Mouse (Mus musculus): ENCODE measurements at regions not wholly inside any gene's neighbourhood (a gene's known extent, or its start where the extent isn't known, plus 50 kb on each side); places are given as distances from the start of the nearest gene placed in this dataset.

- Histone ChIP-seq H3K4me1 (ENCODE audit: insufficient read depth) (no peaks in the 10 kb centered on the region), H3K9me3 (ENCODE audit: low read depth, low read length) (no peaks in the 10 kb centered on the region), H3K9ac (no peak overlapping the region), H3K4me3 (ENCODE audit: low read depth, low read length) (no peak overlapping the region), H3K27me3 (ENCODE audit: insufficient read depth, low read length) (no peaks in the 10 kb centered on the region), H3K27ac (ENCODE audit: low read depth) (no peak overlapping the region), H3K36me3 (ENCODE audit: insufficient read depth) (no peaks in the 10 kb centered on the region), H3K4me2 (no peak overlapping the region)
- no peak for TF ChIP-seq CTCF (IDR thresholded peaks at IDR 0.05; ENCODE audit: low read depth)
- DNase-seq = no peak
- ATAC-seq (ENCODE audit: insufficient read depth) = no peak
- 51% methylated on average over 3 of the region's 3 CpGs for WGBS
Measured at GRCm38 (mm10) chr6:67162814-67163213, 75.2 kb upstream of the Serbp1 start.

- no peak for DNase-seq
- no peak for TF ChIP-seq CTCF (IDR thresholded peaks at IDR 0.05; ENCODE audit: low read depth)
Measured at GRCm38 (mm10) chr6:67161610-67162009, 76.4 kb upstream of the Serbp1 start.

GRCm38 (mm10) chr6:67160564-67160963 lies 77.4 kb upstream of the Serbp1 start:
- Histone ChIP-seq H3K4me2 (no peak overlapping the region), H3K27me3 (ENCODE audit: insufficient read depth, low read length) (no peaks in the 10 kb centered on the region), H3K4me1 (ENCODE audit: insufficient read depth) (no peaks in the 10 kb centered on the region), H3K4me3 (ENCODE audit: low read depth, low read length) (no peak overlapping the region), H3K36me3 (ENCODE audit: insufficient read depth) (no peaks in the 10 kb centered on the region), H3K9me3 (ENCODE audit: low read depth, low read length) (no peaks in the 10 kb centered on the region), H3K27ac (ENCODE audit: low read depth) (no peak overlapping the region), H3K9ac (no peak overlapping the region)
- no peak for DNase-seq
- 66% methylated on average over 3 of the region's 3 CpGs for WGBS
- ATAC-seq (ENCODE audit: insufficient read depth) = no peak
- TF ChIP-seq CTCF (IDR thresholded peaks at IDR 0.05; ENCODE audit: low read depth) = no peak

More at GRCm38 (mm10) chr6:67161610-67162009, 76.4 kb upstream of the Serbp1 start:
- H3K27me3 ChIP-seq (ENCODE audit: insufficient read depth, low read length) = no peaks in the 10 kb centered on the region
- no peaks in the 10 kb centered on the region for H3K9me3 ChIP-seq (ENCODE audit: low read depth, low read length)
- peak; percentile 20; the same call in 1 of the 2 replicates for ATAC-seq (ENCODE audit: insufficient read depth)
- no peak overlapping the region for H3K9ac ChIP-seq
- H3K27ac ChIP-seq (ENCODE audit: low read depth) = no peak overlapping the region
- WGBS = 58% methylated on average over 7 of the region's 7 CpGs
- H3K4me2 ChIP-seq = no peak overlapping the region
- no peak overlapping the region for H3K4me3 ChIP-seq (ENCODE audit: low read depth, low read length)
- no peaks in the 10 kb centered on the region for H3K4me1 ChIP-seq (ENCODE audit: insufficient read depth)
- no peaks in the 10 kb centered on the region for H3K36me3 ChIP-seq (ENCODE audit: insufficient read depth)

GRCm38 (mm10) chr6:67159726-67160523 lies 78.1 kb upstream of the Serbp1 start:
- no peaks in the 10 kb centered on the region for H3K9me3 ChIP-seq (ENCODE audit: low read depth, low read length)
- H3K27ac ChIP-seq (ENCODE audit: low read depth) = no peak overlapping the region
- no peak overlapping the region for H3K9ac ChIP-seq
- H3K4me3 ChIP-seq (ENCODE audit: low read depth, low read length) = no peak overlapping the region
- no peaks in the 10 kb centered on the region for H3K4me1 ChIP-seq (ENCODE audit: insufficient read depth)
- TF ChIP-seq CTCF (IDR thresholded peaks at IDR 0.05; ENCODE audit: low read depth) = no peak
- DNase-seq = peak; percentile 23
- no peaks in the 10 kb centered on the region for H3K27me3 ChIP-seq (ENCODE audit: insufficient read depth, low read length)
- no peak overlapping the region for H3K4me2 ChIP-seq
- ATAC-seq (ENCODE audit: insufficient read depth) = no peak
- 57% methylated on average over 5 of the region's 5 CpGs for WGBS
- no peaks in the 10 kb centered on the region for H3K36me3 ChIP-seq (ENCODE audit: insufficient read depth)

GRCm38 (mm10) chr6:67159224-67159623 lies 78.8 kb upstream of the Serbp1 start:
- Histone ChIP-seq H3K27me3 (ENCODE audit: insufficient read depth, low read length) (no peaks in the 10 kb centered on the region), H3K36me3 (ENCODE audit: insufficient read depth) (no peaks in the 10 kb centered on the region), H3K9me3 (ENCODE audit: low read depth, low read length) (no peaks in the 10 kb centered on the region), H3K4me1 (ENCODE audit: insufficient read depth) (no peaks in the 10 kb centered on the region), H3K4me3 (ENCODE audit: low read depth, low read length) (no peak overlapping the region), H3K27ac (ENCODE audit: low read depth) (no peak overlapping the region), H3K4me2 (0 out of 2 replicates have a peak overlapping the region, but pooled peaks have one; percentile 6), H3K9ac (no peak overlapping the region)
- DNase-seq = no peak
- TF ChIP-seq CTCF (IDR thresholded peaks at IDR 0.05; ENCODE audit: low read depth) = no peak
- WGBS = 22% methylated on average over 2 of the region's 2 CpGs
- ATAC-seq (ENCODE audit: insufficient read depth) = no peak

- Histone ChIP-seq H3K9me3 (ENCODE audit: low read depth, low read length) (no peaks in the 10 kb centered on the region), H3K27ac (ENCODE audit: low read depth) (no peak overlapping the region), H3K36me3 (ENCODE audit: insufficient read depth) (no peaks in the 10 kb centered on the region), H3K4me3 (ENCODE audit: low read depth, low read length) (no peak overlapping the region), H3K4me1 (ENCODE audit: insufficient read depth) (no peaks in the 10 kb centered on the region), H3K4me2 (0 out of 2 replicates have a peak overlapping the region, but pooled peaks have one; percentile 23), H3K27me3 (ENCODE audit: insufficient read depth, low read length) (no peaks in the 10 kb centered on the region), H3K9ac (no peak overlapping the region)
- ATAC-seq (ENCODE audit: insufficient read depth) (peak; percentile 92), DNase-seq (peak; percentile 98)
- 1% methylated on average over 10 of the region's 10 CpGs for WGBS
- peak; percentile 86 for TF ChIP-seq CTCF (IDR thresholded peaks at IDR 0.05; ENCODE audit: low read depth)
Measured at GRCm38 (mm10) chr6:67158765-67159164, 79.2 kb upstream of the Serbp1 start.

- ATAC-seq (ENCODE audit: insufficient read depth) = no peak
- DNase-seq = no peak
- H3K9ac ChIP-seq = no peak overlapping the region
- no peak overlapping the region for H3K27ac ChIP-seq (ENCODE audit: low read depth)
- no peak for TF ChIP-seq CTCF (IDR thresholded peaks at IDR 0.05; ENCODE audit: low read depth)
- H3K4me1 ChIP-seq (ENCODE audit: insufficient read depth) = no peaks in the 10 kb centered on the region
- H3K4me3 ChIP-seq (ENCODE audit: low read depth, low read length) = no peak overlapping the region
- H3K9me3 ChIP-seq (ENCODE audit: low read depth, low read length) = no peaks in the 10 kb centered on the region
- H3K36me3 ChIP-seq (ENCODE audit: insufficient read depth) = no peaks in the 10 kb centered on the region
- 77% methylated on average over 3 of the region's 3 CpGs for WGBS
- no peaks in the 10 kb centered on the region for H3K27me3 ChIP-seq (ENCODE audit: insufficient read depth, low read length)
- H3K4me2 ChIP-seq = no peak overlapping the region
Measured at GRCm38 (mm10) chr6:67152845-67153468, 85.0 kb upstream of the Serbp1 start.

Measured in lung, embryonic 14.5 days (tissue).